Comparison of ENCODE assay signal across 26 mouse cellular contexts in the genomic region with DNA sequence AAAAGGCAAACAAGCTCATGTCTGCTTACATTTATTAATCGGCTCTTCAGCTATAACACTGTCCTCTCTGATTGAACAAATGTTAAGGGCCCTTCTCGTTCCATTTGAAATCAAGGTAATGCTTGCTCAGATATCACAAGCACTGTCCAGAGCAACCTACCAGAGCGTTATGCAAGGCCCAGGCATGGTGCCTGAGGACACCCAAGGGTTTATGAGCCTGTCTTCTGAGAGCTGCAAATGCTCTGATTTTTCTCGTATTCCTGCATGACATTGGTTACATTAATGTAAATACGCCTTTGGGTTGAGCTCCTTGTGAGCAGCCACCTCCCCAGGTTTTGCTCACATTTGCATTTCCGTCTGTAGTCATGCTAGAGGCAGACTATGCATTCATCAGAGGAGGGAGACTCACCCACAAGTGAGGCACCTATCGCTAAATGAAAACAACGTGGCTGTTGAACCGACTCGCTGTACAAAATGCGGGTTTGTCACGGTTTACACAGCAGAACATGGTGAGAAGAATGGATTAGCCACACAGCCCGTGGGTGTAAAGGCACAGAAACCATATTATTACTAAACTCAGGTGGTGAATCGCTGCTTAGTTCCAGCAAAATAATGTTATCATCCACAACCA.
DNase-seq lines count a peak whose midpoint lies in the region; ATAC-seq lines count a peak whose summit lies in the region.
"Had no signal": no experiment of that assay in that cellular context is flagged by ENCODE, and none has a peak within 500 bp of the region (broad histone marks: within the 10 kb centered on the region; RNA-seq: fewer than 3 reads in every experiment).

No protein-coding gene starts in this region.

- H3K9me3 ChIP-seq in hindbrain, embryonic 11.5 days (ENCODE audit: control insufficient read depth, low read length): no peaks in the 10 kb centered on the region
- no peaks in the 10 kb centered on the region for H3K9me3 ChIP-seq in hindbrain, embryonic 16.5 days (ENCODE audit: control insufficient read depth, low read length)
- H3K9me3 ChIP-seq in neural tube, embryonic 11.5 days (ENCODE audit: control insufficient read depth, low read length): no peaks in the 10 kb centered on the region
- H3K9me3 ChIP-seq: heart, embryonic 13.5 days; hindbrain, embryonic 10.5 days; limb, embryonic 12.5 days; liver, embryonic 15.5 days; midbrain, embryonic 12.5 days had no signal

- DNase-seq in hindbrain, embryonic 11.5 days (ENCODE audit: low spot score): no peak
- no peak for DNase-seq in neural tube, embryonic 11.5 days (ENCODE audit: low spot score)
- DNase-seq in neural tube, embryonic 10.5 days (ENCODE audit: extremely low spot score, low spot score): no peak
- DNase-seq in gonadal fat pad, adult 2 months (ENCODE audit: low read depth): peak; percentile 19
- DNase-seq in cerebellum, adult 8-10 months: no peak
- no peak for DNase-seq in layer of hippocampus, adult 9-11 months
- DNase-seq: adrenal gland, postnatal 14 days; cerebellum, adult 11-12 months; cerebellum, postnatal 10 days; gastrocnemius, adult 2 months; gastrocnemius, postnatal 36 days; heart, postnatal 10 days; kidney, adult 9 months; kidney, postnatal 10 days; lung, embryonic 14.5 days; lung, postnatal 14 days had no signal

- no peak overlapping the region for H3K4me3 ChIP-seq in hindbrain, embryonic 11.5 days (ENCODE audit: low read depth, low read length)
- no peak overlapping the region for H3K4me3 ChIP-seq in hindbrain, embryonic 16.5 days (ENCODE audit: low read length)
- H3K4me3 ChIP-seq in neural tube, embryonic 11.5 days (ENCODE audit: low read depth, low read length): no peak overlapping the region
- H3K4me3 ChIP-seq: gastrocnemius, adult 2 months; heart, embryonic 13.5 days; hindbrain, embryonic 10.5 days; limb, embryonic 12.5 days; liver, embryonic 15.5 days; midbrain, embryonic 12.5 days; myocyte had no signal

- no peaks in the 10 kb centered on the region for H3K36me3 ChIP-seq in hindbrain, embryonic 11.5 days (ENCODE audit: control insufficient read depth, insufficient read depth, low read length)
- H3K36me3 ChIP-seq in hindbrain, embryonic 16.5 days (ENCODE audit: control insufficient read depth, insufficient read depth, low read length): no peaks in the 10 kb centered on the region
- no peaks in the 10 kb centered on the region for H3K36me3 ChIP-seq in neural tube, embryonic 11.5 days (ENCODE audit: control insufficient read depth, insufficient read depth, low read length)
- H3K36me3 ChIP-seq: heart, embryonic 13.5 days; hindbrain, embryonic 10.5 days; limb, embryonic 12.5 days; liver, embryonic 15.5 days; midbrain, embryonic 12.5 days had no signal

- H3K4me2 ChIP-seq in hindbrain, embryonic 11.5 days (replicated peaks; ENCODE audit: low read depth, low read length): no peak overlapping the region
- H3K4me2 ChIP-seq in hindbrain, embryonic 16.5 days (ENCODE audit: low read length): no peak overlapping the region
- H3K4me2 ChIP-seq in neural tube, embryonic 11.5 days (ENCODE audit: low read depth): no peak overlapping the region
- H3K4me2 ChIP-seq: heart, embryonic 13.5 days; limb, embryonic 12.5 days; liver, embryonic 15.5 days; lung, embryonic 14.5 days; midbrain, embryonic 12.5 days had no signal

- no peak overlapping the region for H3K9ac ChIP-seq in hindbrain, embryonic 11.5 days (ENCODE audit: low read depth, low read length)
- no peak overlapping the region for H3K9ac ChIP-seq in hindbrain, embryonic 16.5 days (ENCODE audit: low read depth, low read length)
- H3K9ac ChIP-seq in neural tube, embryonic 11.5 days (ENCODE audit: low read length): no peak overlapping the region
- H3K9ac ChIP-seq: heart, embryonic 13.5 days; limb, embryonic 12.5 days; liver, embryonic 15.5 days; lung, embryonic 14.5 days; midbrain, embryonic 12.5 days had no signal

- peak; percentile 12; the same call in 1 of the 2 replicates for ATAC-seq in hindbrain, embryonic 11.5 days (ENCODE audit: low FRiP score)
- ATAC-seq in hindbrain, embryonic 16.5 days: no peak
- peak; percentile 25; the same call in 1 of the 2 replicates for ATAC-seq in neural tube, embryonic 11.5 days (ENCODE audit: insufficient read depth, low FRiP score, low TSS enrichment)
- ATAC-seq: forebrain, embryonic 16.5 days; intestine, postnatal 0 days; Patski had no signal

- no peaks in the 10 kb centered on the region for H3K4me1 ChIP-seq in hindbrain, embryonic 11.5 days (replicated peaks; ENCODE audit: control insufficient read depth, insufficient read depth, low read length)
- no peaks in the 10 kb centered on the region for H3K4me1 ChIP-seq in hindbrain, embryonic 16.5 days (ENCODE audit: control insufficient read depth, insufficient read depth, low read depth, low read length)
- no peaks in the 10 kb centered on the region for H3K4me1 ChIP-seq in neural tube, embryonic 11.5 days (ENCODE audit: control insufficient read depth, insufficient read depth, low read length)
- H3K4me1 ChIP-seq: hindbrain, embryonic 10.5 days; limb, embryonic 12.5 days; liver, embryonic 15.5 days; midbrain, embryonic 12.5 days had no signal

- 72% methylated on average over 14 of the region's 14 CpGs for WGBS in hindbrain, embryonic 11.5 days
- WGBS in hindbrain, embryonic 16.5 days: 69% methylated on average over 14 of the region's 14 CpGs
- WGBS in neural tube, embryonic 11.5 days: 76% methylated on average over 14 of the region's 14 CpGs

- no peaks in the 10 kb centered on the region for H3K27me3 ChIP-seq in hindbrain, embryonic 11.5 days (ENCODE audit: control insufficient read depth, insufficient read depth, low read length)
- no peaks in the 10 kb centered on the region for H3K27me3 ChIP-seq in hindbrain, embryonic 16.5 days (replicated peaks; ENCODE audit: control insufficient read depth, insufficient read depth, low read length)
- H3K27me3 ChIP-seq in neural tube, embryonic 11.5 days (ENCODE audit: control insufficient read depth, insufficient read depth, low read length): no peaks in the 10 kb centered on the region
- H3K27me3 ChIP-seq: heart, embryonic 13.5 days; limb, embryonic 12.5 days; liver, embryonic 15.5 days; midbrain, embryonic 12.5 days had no signal

- H3K27ac ChIP-seq in hindbrain, embryonic 11.5 days (ENCODE audit: low read depth, low read length): no peak overlapping the region
- H3K27ac ChIP-seq in hindbrain, embryonic 16.5 days (ENCODE audit: low read depth, low read length): no peak overlapping the region
- H3K27ac ChIP-seq in neural tube, embryonic 11.5 days (ENCODE audit: low read depth, low read length): no peak overlapping the region
- H3K27ac ChIP-seq: gastrocnemius, adult 2 months; heart, embryonic 13.5 days; hindbrain, embryonic 10.5 days; limb, embryonic 12.5 days; liver, embryonic 15.5 days; midbrain, embryonic 12.5 days had no signal
